Mouse (Mus musculus): ENCODE data around the gene Slc4a8.

GRCm38 (mm10) chr15:100718572-100718971 lies 43.0 kb upstream of the Slc4a8 start:
- TF ChIP-seq ZNF384 (IDR thresholded peaks at IDR 0.05; ENCODE audit: low read depth, low read length) (no peak), ZC3H11A (IDR thresholded peaks at IDR 0.05; ENCODE audit: borderline replicate concordance, low read depth, low read length) (no peak)

All from ES-E14 (cell line).